Mouse (Mus musculus) regulatory T cell (primary cell): ENCODE data around the gene Ell2.

Experiments
- in situ Hi-C: fragments of 300-600 bp; cut with MboI, MseI; formaldehyde crosslinking; loops from one replicate; pipeline ENCODE4 v1.15.1; 2025; ENCODE audit warnings: high pct_unique_total_duplicates

The Ell2 gene

DNA sequence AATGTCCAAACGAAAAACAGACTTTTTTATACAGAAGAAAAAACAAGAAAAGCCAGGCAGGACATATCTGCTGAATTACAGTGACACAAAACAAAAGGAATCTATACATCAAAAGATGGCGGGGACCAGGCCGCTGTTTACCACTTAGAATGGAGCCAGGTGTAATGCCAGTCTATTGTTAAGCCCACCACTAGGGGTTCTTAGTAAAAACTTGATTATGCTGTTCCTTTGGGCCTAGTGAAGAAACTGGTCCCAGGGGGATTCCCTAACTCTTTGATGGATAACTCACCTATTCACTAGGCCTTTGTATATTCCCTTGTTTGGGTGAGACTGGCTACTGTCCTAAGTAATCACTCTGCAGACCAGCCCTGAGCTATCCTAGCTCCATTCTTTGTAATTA lies 92.9 kb downstream of the Ell2 start:
- in situ Hi-C loops: loop anchor here (5.0 kb wide), 1 partner anchor 572 kb away; no protein-coding TSS in a partner anchor

DNA sequence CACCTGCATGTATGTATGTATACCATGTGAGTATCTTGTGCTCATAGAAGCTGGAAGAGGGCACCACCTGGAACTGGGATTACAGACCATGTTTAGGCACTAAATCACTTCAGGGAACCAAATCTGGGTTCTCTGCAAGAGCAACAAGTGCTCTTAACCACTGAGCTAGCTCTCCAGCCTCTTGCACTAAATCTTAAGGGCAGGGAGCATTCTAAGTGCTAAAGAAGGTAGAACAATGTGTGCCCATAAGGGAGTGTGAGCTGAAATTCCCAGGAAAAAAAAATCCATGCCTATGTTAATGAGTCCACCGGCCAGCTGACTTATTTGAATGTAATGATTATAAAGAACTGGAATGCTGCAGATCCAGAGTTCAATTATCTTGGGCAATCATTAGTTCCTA lies 101.4 kb downstream of the Ell2 start:
- in situ Hi-C loops: no loop called here

DNA sequence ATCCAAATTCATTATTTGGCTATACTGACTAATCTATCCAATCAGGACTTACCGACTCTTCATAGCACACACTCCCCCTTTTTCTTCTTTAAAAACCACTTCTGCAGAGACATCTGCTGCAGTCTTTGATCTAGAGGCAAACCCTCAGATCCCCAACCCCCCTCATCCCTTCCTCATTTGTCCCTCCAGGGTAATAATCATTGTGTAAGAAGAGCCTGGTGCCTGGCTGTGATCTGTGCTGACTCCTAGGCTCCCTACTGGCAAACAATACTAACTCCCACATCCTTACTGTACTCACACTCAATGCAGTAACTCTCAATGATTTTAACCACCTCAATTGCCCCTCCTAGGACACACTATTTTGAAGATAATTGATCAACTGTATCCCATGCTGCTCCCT lies 103.4 kb downstream of the Ell2 start:
- in situ Hi-C loops: loop anchor here (10.0 kb wide), 1 partner anchor 55 kb away; no protein-coding TSS in a partner anchor

DNA sequence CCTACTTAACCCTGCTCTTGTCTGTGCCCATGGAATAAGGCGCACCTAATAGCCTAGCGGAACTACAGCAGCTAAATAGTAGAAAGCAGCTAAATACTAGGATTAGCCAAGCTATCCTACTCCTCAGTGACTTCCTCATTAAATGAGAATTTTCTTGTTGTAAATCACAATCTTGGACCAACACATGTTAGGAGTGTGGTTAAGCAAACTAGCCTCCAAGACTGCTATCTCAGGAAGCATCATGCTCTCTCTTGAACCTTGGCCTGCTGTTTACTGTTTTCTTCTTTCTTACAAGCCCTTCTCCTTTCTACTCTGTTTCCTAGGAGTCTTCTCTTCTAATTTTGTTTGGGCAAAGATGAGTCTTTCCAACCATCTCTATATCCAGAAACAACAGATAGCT lies 110.6 kb downstream of the Ell2 start:
- in situ Hi-C loops: loop anchor here (10.0 kb wide), 1 partner anchor 48 kb away; no protein-coding TSS in a partner anchor

DNA sequence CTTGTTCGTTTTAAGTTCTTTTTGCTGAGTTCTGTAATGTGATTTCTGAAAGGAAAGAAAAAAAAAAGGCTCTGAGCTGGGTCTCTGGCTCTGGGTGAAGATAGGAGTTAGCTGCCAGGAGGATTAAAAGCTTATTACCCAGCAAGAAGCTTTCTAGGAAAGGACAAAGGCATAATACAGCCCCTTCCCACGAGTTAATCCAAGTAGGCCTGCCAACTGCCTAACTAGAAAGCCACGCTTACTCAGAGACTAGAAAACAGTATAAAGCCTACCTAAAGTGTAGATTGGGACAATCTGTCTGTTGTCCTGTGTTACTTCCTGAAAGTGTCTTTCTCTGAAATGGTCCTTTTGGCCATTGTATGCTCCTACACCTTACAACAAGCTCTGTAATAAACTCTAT lies 111.9 kb downstream of the Ell2 start:
- in situ Hi-C loops: loop anchor here (10.0 kb wide), 1 partner anchor 46 kb away; no protein-coding TSS in a partner anchor

DNA sequence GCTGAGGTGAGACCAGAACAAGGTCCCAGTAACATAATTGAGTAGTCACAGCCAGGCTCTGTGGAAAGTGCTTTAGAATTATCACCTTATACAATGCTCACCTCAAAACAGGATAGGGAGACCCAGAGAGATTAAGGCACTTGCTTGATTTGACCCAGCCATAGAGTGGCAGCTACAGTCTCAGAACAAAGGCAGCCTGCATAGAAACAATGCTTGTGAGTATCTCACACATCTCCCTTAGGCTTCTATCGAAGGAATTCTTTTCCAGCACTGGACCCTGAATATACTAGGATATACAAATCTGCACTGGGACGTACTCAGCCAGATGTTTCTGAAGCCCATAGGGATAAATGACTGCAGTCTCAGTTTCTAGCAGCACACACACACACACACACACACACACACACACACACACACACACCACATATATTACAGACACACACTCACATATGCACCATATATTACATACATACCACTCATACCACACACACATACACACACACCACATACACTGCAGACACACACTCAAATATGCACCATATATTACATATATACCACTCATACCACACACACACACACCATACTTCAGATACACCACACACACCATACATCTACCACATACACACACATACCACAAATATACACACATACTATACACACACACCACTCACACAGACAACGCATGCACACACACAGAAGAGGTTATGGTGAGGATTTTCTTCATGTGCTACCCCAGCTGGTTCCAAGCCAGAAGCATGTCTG lies 112.6 kb downstream of the Ell2 start:
- in situ Hi-C loops: loop anchor here (10.0 kb wide), 1 partner anchor 46 kb away; no protein-coding TSS in a partner anchor

DNA sequence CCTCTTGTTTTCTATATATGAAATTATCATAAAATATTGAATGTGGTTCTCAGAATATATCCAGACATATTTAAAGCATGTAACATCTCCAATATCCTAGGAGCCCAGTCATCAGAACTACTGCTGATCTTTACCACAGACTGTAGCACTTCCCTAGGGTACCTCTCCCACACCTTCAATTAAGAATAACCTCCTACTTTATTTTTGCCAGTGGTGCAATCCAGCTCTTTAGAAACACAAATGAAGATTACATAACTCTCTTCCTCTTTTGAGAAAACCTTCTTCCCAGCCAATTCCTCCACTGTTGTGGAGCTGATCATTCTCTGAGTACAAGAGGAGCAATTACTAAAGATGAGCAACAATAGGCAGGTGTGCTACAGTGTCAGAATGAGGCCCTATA lies 113.3 kb downstream of the Ell2 start:
- in situ Hi-C loops: loop anchor here (10.0 kb wide), 1 partner anchor 45 kb away; no protein-coding TSS in a partner anchor
